Mouse (Mus musculus) megakaryocyte, embryonic 14.5 days (primary cell): Measurements from ENCODE around the gene Fam71a. TPM values are rescaled to one million over a fixed set of nuclear protein-coding genes. Genes with fewer than 3 reads are reported as not detected.

ENCODE experiments used
- H3K27me3 ChIP-seq: replicated peaks from 2 replicates; pipeline ENCODE3; 2012; ENCODE audit warnings: inconsistent platforms
- H3K36me3 ChIP-seq: replicated peaks from 2 replicates; pipeline ENCODE3; 2012; ENCODE audit warnings: low read length, inconsistent platforms, mixed read lengths
- H3K4me1 ChIP-seq: 2 replicates; pipeline ENCODE4 v1.6.1; 2012; ENCODE audit warnings: inconsistent platforms
- H3K4me3 ChIP-seq: replicated peaks from 2 replicates; pipeline ENCODE3; 2012; ENCODE audit warnings: moderate library complexity, mild to moderate bottlenecking, inconsistent platforms
- H3K9me3 ChIP-seq: 2 replicates; pipeline ENCODE4 v1.6.1; 2012; ENCODE audit warnings: inconsistent platforms
- FLI1 ChIP-seq: IDR thresholded peaks from 2 replicates; pipeline ENCODE4 v1.6.1; 2012; ENCODE audit warnings: low read length, inconsistent platforms, mixed read lengths
- GATA1 ChIP-seq: IDR thresholded peaks from 3 replicates; pipeline ENCODE4 v1.6.1; 2012; ENCODE audit warnings: mixed read lengths, low read length, inconsistent platforms, borderline replicate concordance
- polyA plus RNA-seq: library from polyadenylated mRNA; stranded (reverse); fragments of >175 nt; gene quantifications from 2 replicates; pipeline ENCODE4 v1.2.3, GENCODE M21; 2012; ENCODE audit warnings: low replicate concordance; ENCODE audit not compliant: insufficient read depth

Fam71a gene
- polyA plus RNA-seq, 1 experiment = not detected

GRCm38 (mm10) chr1:191182431-191183162 lies 18.0 kb upstream of the Fam71a start:
- Histone ChIP-seq H3K27me3 (peaks cover 99% of the 10 kb centered on the region), H3K4me1 (peaks cover 75% of the 10 kb centered on the region), H3K4me3 (peak overlapping the region; percentile 94), H3K9me3 (no peaks in the 10 kb centered on the region), H3K36me3 (no peaks in the 10 kb centered on the region)
- no peak for TF ChIP-seq GATA1
- TF ChIP-seq FLI1 = no peak

GRCm38 (mm10) chr1:191181469-191182259 lies 17.0 kb upstream of the Fam71a start:
- H3K4me3 ChIP-seq = peak overlapping the region; percentile 94
- peaks cover 76% of the 10 kb centered on the region for H3K4me1 ChIP-seq
- no peak for TF ChIP-seq FLI1
- TF ChIP-seq GATA1 = no peak
- H3K36me3 ChIP-seq = no peaks in the 10 kb centered on the region
- H3K27me3 ChIP-seq = peaks cover 99% of the 10 kb centered on the region
- no peaks in the 10 kb centered on the region for H3K9me3 ChIP-seq

DNA sequence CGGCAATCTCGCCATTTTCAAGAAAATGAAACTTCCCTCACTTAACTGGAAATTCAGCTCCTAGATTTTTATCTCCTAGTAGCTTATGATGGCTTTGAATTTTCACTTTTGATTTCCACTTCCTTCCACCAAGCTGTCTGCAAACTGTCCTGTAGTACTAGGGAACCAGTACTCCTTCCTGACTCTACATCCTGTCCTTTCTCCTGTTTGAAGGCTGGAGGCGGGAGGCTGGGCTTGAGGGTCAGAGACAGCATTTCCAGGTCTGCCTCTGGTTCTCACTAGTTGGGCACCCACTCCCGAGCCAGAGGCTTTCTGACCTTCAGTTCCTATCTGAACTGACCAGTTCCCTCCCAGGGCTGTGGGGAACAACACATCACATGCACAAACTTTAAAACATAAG lies 15.8 kb upstream of the Fam71a start:
- Histone ChIP-seq H3K4me3 (peak overlapping the region; percentile 80), H3K4me1 (peaks cover 64% of the 10 kb centered on the region), H3K36me3 (no peaks in the 10 kb centered on the region), H3K27me3 (peaks cover 98% of the 10 kb centered on the region), H3K9me3 (no peaks in the 10 kb centered on the region)
- no peak for TF ChIP-seq GATA1
- TF ChIP-seq FLI1 = no peak

DNA sequence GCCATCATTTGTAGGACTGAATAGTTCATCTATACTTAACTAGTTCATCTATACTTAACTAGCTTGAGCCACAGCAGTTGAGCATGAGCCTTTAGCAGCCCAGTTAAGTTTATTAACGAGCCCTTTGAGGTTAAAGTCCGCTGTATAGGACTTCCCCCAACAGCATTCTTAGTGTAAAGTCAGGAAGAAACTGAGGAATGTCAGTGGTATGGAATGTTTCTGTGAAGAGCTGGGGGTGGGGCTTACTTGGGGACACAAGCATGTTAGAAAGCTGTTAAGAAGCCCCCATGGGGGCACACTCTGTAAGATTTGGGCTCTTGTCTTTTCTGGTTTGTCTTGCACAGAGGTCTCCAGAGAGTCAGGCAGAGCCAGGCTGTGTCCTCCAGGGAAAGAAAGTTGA lies 15.2 kb upstream of the Fam71a start:
- no peaks in the 10 kb centered on the region for H3K36me3 ChIP-seq
- H3K4me3 ChIP-seq = no peak overlapping the region
- TF ChIP-seq GATA1 (no peak), FLI1 (no peak)
- H3K4me1 ChIP-seq = peaks cover 59% of the 10 kb centered on the region
- H3K9me3 ChIP-seq = no peaks in the 10 kb centered on the region
- H3K27me3 ChIP-seq = peaks cover 98% of the 10 kb centered on the region

DNA sequence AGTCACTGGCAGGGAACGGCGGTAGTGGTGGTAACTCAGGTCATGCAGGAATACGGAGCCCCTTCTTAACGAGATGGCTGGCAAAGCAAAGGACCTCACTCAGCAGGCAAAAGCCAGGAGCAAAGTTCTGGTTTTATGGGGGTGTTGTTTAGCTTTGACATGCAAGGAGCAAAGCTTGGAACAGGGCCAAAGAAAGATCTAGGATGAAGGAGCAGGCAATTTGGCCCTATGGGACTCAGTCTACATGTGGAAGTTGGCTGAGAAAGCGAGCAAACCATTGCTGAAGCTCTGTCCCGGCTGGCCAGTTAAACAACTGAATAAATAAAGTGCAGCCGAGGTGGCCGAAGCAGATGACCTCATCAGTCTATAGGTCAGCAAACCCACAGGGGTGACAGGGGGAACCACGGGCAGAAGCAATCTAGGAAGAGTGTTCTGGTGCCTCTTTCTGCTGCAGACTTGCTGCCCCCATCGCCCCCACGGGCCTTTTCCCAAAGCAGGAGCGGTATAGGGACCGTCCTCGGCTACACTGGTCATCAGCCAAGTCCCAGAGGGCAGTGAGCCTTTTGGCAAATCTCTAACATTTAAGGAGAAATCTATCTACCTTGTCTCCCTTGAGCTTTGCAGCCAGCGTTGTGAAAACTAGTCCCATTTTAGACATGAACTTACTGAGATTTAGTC lies 14.0 kb upstream of the Fam71a start:
- TF ChIP-seq FLI1 = no peak
- Histone ChIP-seq H3K27me3 (peaks cover 94% of the 10 kb centered on the region), H3K9me3 (no peaks in the 10 kb centered on the region), H3K36me3 (no peaks in the 10 kb centered on the region), H3K4me1 (peaks cover 47% of the 10 kb centered on the region), H3K4me3 (peak overlapping the region; percentile 7)

- Histone ChIP-seq H3K4me3 (peak overlapping the region; percentile 75), H3K4me1 (peaks cover 35% of the 10 kb centered on the region), H3K9me3 (no peaks in the 10 kb centered on the region), H3K27me3 (peaks cover 83% of the 10 kb centered on the region), H3K36me3 (no peaks in the 10 kb centered on the region)
- TF ChIP-seq FLI1 (no peak), GATA1 (no peak)
These were observed 12.3 kb upstream of the Fam71a start for GRCm38 (mm10) chr1:191176887-191177286.

- H3K9me3 ChIP-seq = no peaks in the 10 kb centered on the region
- H3K4me1 ChIP-seq = peaks cover 25% of the 10 kb centered on the region
- peaks cover 2% of the 10 kb centered on the region for H3K36me3 ChIP-seq
- no peak for TF ChIP-seq FLI1
- TF ChIP-seq GATA1 = no peak
- H3K4me3 ChIP-seq = no peak overlapping the region
- H3K27me3 ChIP-seq = peaks cover 68% of the 10 kb centered on the region
These were observed 7.9 kb upstream of the Fam71a start for GRCm38 (mm10) chr1:191172487-191172886.

DNA sequence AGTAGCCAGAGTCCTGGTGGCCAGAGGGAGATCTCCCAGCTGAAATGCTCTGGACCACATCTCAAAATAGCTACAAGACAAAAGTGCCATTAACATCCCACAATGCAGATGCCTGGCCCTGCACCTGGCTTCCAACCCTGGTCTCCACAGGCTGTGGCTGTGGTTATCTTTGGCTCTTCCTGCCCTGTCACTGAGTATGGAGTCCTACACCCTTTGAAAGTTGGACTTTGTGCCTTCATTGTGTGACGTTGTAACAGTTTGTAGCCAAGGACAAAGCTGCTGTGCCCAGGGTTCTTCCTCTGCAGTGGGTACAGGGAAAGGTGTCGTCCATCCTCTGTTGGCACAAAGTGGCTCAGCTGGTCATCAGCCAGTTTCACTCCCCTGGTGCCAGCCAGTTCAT lies 5.8 kb upstream of the Fam71a start:
- no peak overlapping the region for H3K4me3 ChIP-seq
- H3K9me3 ChIP-seq = no peaks in the 10 kb centered on the region
- no peak for TF ChIP-seq FLI1
- no peak for TF ChIP-seq GATA1
- H3K27me3 ChIP-seq = peaks cover 57% of the 10 kb centered on the region
- peaks cover 2% of the 10 kb centered on the region for H3K36me3 ChIP-seq
- peaks cover 28% of the 10 kb centered on the region for H3K4me1 ChIP-seq

DNA sequence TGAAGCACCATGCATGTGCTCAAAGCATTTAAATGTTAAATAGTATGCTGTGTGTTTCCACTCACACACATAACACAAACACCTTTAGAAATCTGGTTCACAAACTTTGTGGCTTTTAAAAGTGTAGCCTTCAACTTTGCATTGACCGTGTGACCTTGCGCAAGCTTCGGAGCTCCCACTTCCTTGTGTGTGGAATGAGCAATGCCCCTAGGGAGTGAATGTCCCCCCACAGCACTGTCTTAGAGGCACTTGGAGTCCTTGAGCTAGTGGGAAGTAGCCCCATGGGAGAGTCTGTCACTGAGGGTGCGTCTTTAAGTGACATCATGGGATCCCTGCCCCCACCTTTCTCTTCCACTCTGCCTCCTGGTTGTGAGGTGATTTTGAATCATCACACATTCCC lies 1.6 kb upstream of the Fam71a start:
- peaks cover 8% of the 10 kb centered on the region for H3K9me3 ChIP-seq
- no peak overlapping the region for H3K4me3 ChIP-seq
- TF ChIP-seq GATA1 (no peak), FLI1 (no peak)

GRCm38 (mm10) chr1:191154314-191154713 lies 10.3 kb downstream of the Fam71a start:
- TF ChIP-seq GATA1 = no peak
- TF ChIP-seq FLI1 = no peak
- Histone ChIP-seq H3K9me3 (peaks cover 44% of the 10 kb centered on the region), H3K4me1 (peaks cover 54% of the 10 kb centered on the region), H3K27me3 (no peaks in the 10 kb centered on the region), H3K4me3 (peak overlapping the region; percentile 64), H3K36me3 (no peaks in the 10 kb centered on the region)

More for the DNA sequence above, 1.6 kb upstream of the Fam71a start:
- peaks cover 26% of the 10 kb centered on the region for H3K4me1 ChIP-seq
- peaks cover 1% of the 10 kb centered on the region for H3K36me3 ChIP-seq
- peaks cover 60% of the 10 kb centered on the region for H3K27me3 ChIP-seq
